Mouse (Mus musculus): ENCODE measurements around the gene Rtl10. TPM values are rescaled to one million over a fixed set of nuclear protein-coding genes. Genes with fewer than 3 reads are reported as not detected.

Gene Rtl10
- polyA plus RNA-seq, 1 experiment from 2014 or later, result 9.1 TPM

- H3K27me3 ChIP-seq, result no peaks in the 10 kb centered on the region
- ATAC-seq, result no peak
- CTCF ChIA-PET, result interaction anchor here (1.0 kb wide), 1 partner anchor 36 kb away, joined by 4 read pairs; no protein-coding TSS in a partner anchor
- TF ChIP-seq CTCF (IDR thresholded peaks at IDR 0.05), result no peak
- no peak for DNase-seq (ENCODE audit: low read depth, low spot score)
- POLR2A ChIA-PET, result interaction anchor here (1.1 to 1.2 kb wide), 2 partner anchors 18 to 29 kb away, joined by 3 read pairs; no protein-coding TSS in a partner anchor
- in situ Hi-C loops (cut with MboI; ENCODE audit: low pct_unique_long_range_greater_than_20kb), result no loop called here
Measured at GRCm38 (mm10) chr16:18479667-18480066, 19.0 kb upstream of the Rtl10 start.

GRCm38 (mm10) chr16:18480933-18481485 lies 17.7 kb upstream of the Rtl10 start:
- TF ChIP-seq CTCF (IDR thresholded peaks at IDR 0.05), result no peak
- in situ Hi-C loops (cut with MboI; ENCODE audit: low pct_unique_long_range_greater_than_20kb), result no loop called here
- CTCF ChIA-PET, result interaction anchor here (1.6 kb wide), 1 partner anchor 30 kb away, joined by 3 read pairs; no protein-coding TSS in a partner anchor
- ATAC-seq (no peak), DNase-seq (ENCODE audit: low read depth, low spot score) (no peak)
- no peaks in the 10 kb centered on the region for H3K27me3 ChIP-seq
- POLR2A ChIA-PET, result interaction anchor here (1.1 kb wide), 1 partner anchor 30 kb away, joined by 3 read pairs; no protein-coding TSS in a partner anchor

- in situ Hi-C loops (cut with MboI; ENCODE audit: low pct_unique_long_range_greater_than_20kb), result no loop called here
Measured at GRCm38 (mm10) chr16:18482431-18482830, 16.3 kb upstream of the Rtl10 start.

GRCm38 (mm10) chr16:18483839-18484238 lies 14.9 kb upstream of the Rtl10 start:
- ATAC-seq (no peak), DNase-seq (ENCODE audit: low read depth, low spot score) (no peak)
- POLR2A ChIA-PET, result no interaction called here
- no peaks in the 10 kb centered on the region for H3K27me3 ChIP-seq
- in situ Hi-C loops (cut with MboI; ENCODE audit: low pct_unique_long_range_greater_than_20kb), result no loop called here
- no peak for TF ChIP-seq CTCF (IDR thresholded peaks at IDR 0.05)
- CTCF ChIA-PET, result interaction anchor here (1.2 kb wide), 1 partner anchor 40 kb away, joined by 3 read pairs; no protein-coding TSS in a partner anchor

More at GRCm38 (mm10) chr16:18482431-18482830, 16.3 kb upstream of the Rtl10 start:
- CTCF ChIA-PET, result no interaction called here
- DNase-seq (ENCODE audit: low read depth, low spot score), result no peak
- ATAC-seq, result no peak
- no peaks in the 10 kb centered on the region for H3K27me3 ChIP-seq
- POLR2A ChIA-PET, result no interaction called here
- no peak for TF ChIP-seq CTCF (IDR thresholded peaks at IDR 0.05)

GRCm38 (mm10) chr16:18484386-18484785 lies 14.3 kb upstream of the Rtl10 start:
- DNase-seq (ENCODE audit: low read depth, low spot score) (no peak), ATAC-seq (no peak)
- ChIA-PET POLR2A (no interaction called here), CTCF (interaction anchor here (1.2 kb wide), 1 partner anchor 41 kb away, joined by 3 read pairs; no protein-coding TSS in a partner anchor)
- TF ChIP-seq CTCF (IDR thresholded peaks at IDR 0.05), result no peak
- no peaks in the 10 kb centered on the region for H3K27me3 ChIP-seq
- in situ Hi-C loops (cut with MboI; ENCODE audit: low pct_unique_long_range_greater_than_20kb), result no loop called here

- CTCF ChIA-PET, result interaction anchor here (1.2 to 1.5 kb wide), 2 partner anchors 41 kb away, joined by 3 read pairs; no protein-coding TSS in a partner anchor
- in situ Hi-C loops (cut with MboI; ENCODE audit: low pct_unique_long_range_greater_than_20kb), result no loop called here
- ATAC-seq (no peak), DNase-seq (ENCODE audit: low read depth, low spot score) (no peak)
- POLR2A ChIA-PET, result no interaction called here
- TF ChIP-seq CTCF (IDR thresholded peaks at IDR 0.05), result no peak
- no peaks in the 10 kb centered on the region for H3K27me3 ChIP-seq
Measured at GRCm38 (mm10) chr16:18484794-18485435, 13.8 kb upstream of the Rtl10 start.

GRCm38 (mm10) chr16:18486126-18486525 lies 12.6 kb upstream of the Rtl10 start:
- in situ Hi-C loops (cut with MboI; ENCODE audit: low pct_unique_long_range_greater_than_20kb), result no loop called here
- H3K27me3 ChIP-seq, result no peaks in the 10 kb centered on the region
- POLR2A ChIA-PET, result no interaction called here
- ATAC-seq (no peak), DNase-seq (ENCODE audit: low read depth, low spot score) (no peak)
- TF ChIP-seq CTCF (IDR thresholded peaks at IDR 0.05), result no peak
- CTCF ChIA-PET, result interaction anchor here (1.5 kb wide), 1 partner anchor 43 kb away, joined by 3 read pairs; no protein-coding TSS in a partner anchor

GRCm38 (mm10) chr16:18490281-18490680 lies 8.4 kb upstream of the Rtl10 start:
- CTCF ChIA-PET, result no interaction called here
- DNase-seq (ENCODE audit: low read depth, low spot score) (no peak), ATAC-seq (no peak)
- TF ChIP-seq CTCF (IDR thresholded peaks at IDR 0.05), result no peak
- H3K27me3 ChIP-seq, result no peaks in the 10 kb centered on the region
- in situ Hi-C loops (cut with MboI; ENCODE audit: low pct_unique_long_range_greater_than_20kb), result no loop called here
- POLR2A ChIA-PET, result interaction anchor here (0.6 to 1.1 kb wide), 2 partner anchors 12 to 124 kb away, joined by 3 to 6 read pairs; no protein-coding TSS in a partner anchor

GRCm38 (mm10) chr16:18490894-18491293 lies 7.8 kb upstream of the Rtl10 start:
- CTCF ChIA-PET, result no interaction called here
- in situ Hi-C loops (cut with MboI; ENCODE audit: low pct_unique_long_range_greater_than_20kb), result no loop called here

GRCm38 (mm10) chr16:18497865-18498515 lies 711 bp upstream of the Rtl10 start:
- ChIA-PET POLR2A (interaction anchor here (1.1 kb wide), 1 partner anchor 18 kb away, joined by 3 read pairs; no protein-coding TSS in a partner anchor), CTCF (interaction anchor here (0.8 kb wide), 1 partner anchor 10 kb away, joined by 3 read pairs; no protein-coding TSS in a partner anchor)
- no peaks in the 10 kb centered on the region for H3K27me3 ChIP-seq
- ATAC-seq, result peak; percentile 45
- DNase-seq (ENCODE audit: low read depth, low spot score), result no peak
- TF ChIP-seq CTCF (IDR thresholded peaks at IDR 0.05), result no peak
- in situ Hi-C loops (cut with MboI; ENCODE audit: low pct_unique_long_range_greater_than_20kb), result loop anchor here (5.0 kb wide), 1 partner anchor 46 kb away; no protein-coding TSS in a partner anchor

More at GRCm38 (mm10) chr16:18490894-18491293, 7.8 kb upstream of the Rtl10 start:
- POLR2A ChIA-PET, result interaction anchor here (1.1 kb wide), 1 partner anchor 11 kb away, joined by 6 read pairs; no protein-coding TSS in a partner anchor
- no peak for ATAC-seq
- no peaks in the 10 kb centered on the region for H3K27me3 ChIP-seq
- TF ChIP-seq CTCF (IDR thresholded peaks at IDR 0.05), result no peak
- no peak for DNase-seq (ENCODE audit: low read depth, low spot score)

Measured in Patski (cell line).